Mouse (Mus musculus) megakaryocyte, embryonic 14.5 days (primary cell): ENCODE measurements around the gene Hist2h2ac. TPM values are rescaled to one million over a fixed set of nuclear protein-coding genes. Genes with fewer than 3 reads are reported as not detected.
"Not testable (repeated sequence)": the region's sequence is repeated elsewhere in the genome, so short reads cannot be mapped to it uniquely, and the experiment has no call there.

ENCODE experiments used
- H3K27me3 ChIP-seq: replicated peaks from 2 replicates; pipeline ENCODE3; 2012; ENCODE audit warnings: inconsistent platforms
- H3K36me3 ChIP-seq: replicated peaks from 2 replicates; pipeline ENCODE3; 2012; ENCODE audit warnings: low read length, inconsistent platforms, mixed read lengths
- H3K4me1 ChIP-seq: 2 replicates; pipeline ENCODE4 v1.6.1; 2012; ENCODE audit warnings: inconsistent platforms
- H3K4me3 ChIP-seq: replicated peaks from 2 replicates; pipeline ENCODE3; 2012; ENCODE audit warnings: moderate library complexity, mild to moderate bottlenecking, inconsistent platforms
- H3K9me3 ChIP-seq: 2 replicates; pipeline ENCODE4 v1.6.1; 2012; ENCODE audit warnings: inconsistent platforms
- FLI1 ChIP-seq: IDR thresholded peaks from 2 replicates; pipeline ENCODE4 v1.6.1; 2012; ENCODE audit warnings: low read length, inconsistent platforms, mixed read lengths
- GATA1 ChIP-seq: IDR thresholded peaks from 3 replicates; pipeline ENCODE4 v1.6.1; 2012; ENCODE audit warnings: mixed read lengths, low read length, inconsistent platforms, borderline replicate concordance
- polyA plus RNA-seq: library from polyadenylated mRNA; stranded (reverse); fragments of >175 nt; gene quantifications from 2 replicates; pipeline ENCODE4 v1.2.3, GENCODE M21; 2012; ENCODE audit warnings: low replicate concordance; ENCODE audit not compliant: insufficient read depth

The Hist2h2ac gene
- polyA plus RNA-seq, 1 experiment, result 15.1 TPM

- Histone ChIP-seq H3K4me3 (peak overlapping the region; percentile 77), H3K36me3 (no peaks in the 10 kb centered on the region), H3K9me3 (no peaks in the 10 kb centered on the region), H3K4me1 (peaks cover 84% of the 10 kb centered on the region), H3K27me3 (no peaks in the 10 kb centered on the region)
- TF ChIP-seq GATA1 (no peak), FLI1 (no peak)
Observed at GRCm38 (mm10) chr3:96226695-96227648, 6.3 kb upstream of the Hist2h2ac start.

GRCm38 (mm10) chr3:96225421-96225820 lies 4.7 kb upstream of the Hist2h2ac start:
- Histone ChIP-seq H3K9me3 (no peaks in the 10 kb centered on the region), H3K4me3 (peak overlapping the region; percentile 62), H3K4me1 (peaks cover 78% of the 10 kb centered on the region), H3K36me3 (no peaks in the 10 kb centered on the region), H3K27me3 (no peaks in the 10 kb centered on the region)
- TF ChIP-seq FLI1, result no peak
- no peak for TF ChIP-seq GATA1

- TF ChIP-seq FLI1, result no peak
- TF ChIP-seq GATA1, result no peak
- H3K4me3 ChIP-seq, result peak overlapping the region; percentile 95
Observed at GRCm38 (mm10) chr3:96222774-96223173, 2.1 kb upstream of the Hist2h2ac start.

GRCm38 (mm10) chr3:96221640-96222038 lies 959 bp upstream of the Hist2h2ac start:
- H3K36me3 ChIP-seq, result no peaks in the 10 kb centered on the region
- H3K27me3 ChIP-seq, result no peaks in the 10 kb centered on the region
- no peak for TF ChIP-seq FLI1
- TF ChIP-seq GATA1, result no peak
- no peaks in the 10 kb centered on the region for H3K9me3 ChIP-seq
- H3K4me1 ChIP-seq, result peaks cover 62% of the 10 kb centered on the region
- peak overlapping the region; percentile 95 for H3K4me3 ChIP-seq

More at GRCm38 (mm10) chr3:96222774-96223173, 2.1 kb upstream of the Hist2h2ac start:
- Histone ChIP-seq H3K36me3 (no peaks in the 10 kb centered on the region), H3K27me3 (no peaks in the 10 kb centered on the region), H3K9me3 (no peaks in the 10 kb centered on the region), H3K4me1 (peaks cover 71% of the 10 kb centered on the region)

- H3K4me3 ChIP-seq, result peak overlapping the region; percentile 95
- not testable (repeated sequence) for H3K27me3 ChIP-seq, H3K36me3 ChIP-seq, H3K9me3 ChIP-seq
- H3K4me1 ChIP-seq, result peaks cover 52% of the 10 kb centered on the region
Observed at GRCm38 (mm10) chr3:96220131-96220764, 432 bp downstream of the Hist2h2ac start.

GRCm38 (mm10) chr3:96219661-96220130 lies 984 bp downstream of the Hist2h2ac start, which contains the start of the genes Bola1 and Hist2h2ab:
Gene Bola1 (minus strand): TSS chr3:96219709.
Gene Hist2h2ab (plus strand): TSS chr3:96219865.
- Histone ChIP-seq H3K9me3 (no peaks in the 10 kb centered on the region), H3K27me3 (no peaks in the 10 kb centered on the region), H3K36me3 (no peaks in the 10 kb centered on the region), H3K4me1 (peaks cover 47% of the 10 kb centered on the region), H3K4me3 (peak within 1 kb of the TSS; percentile 95)
- TF ChIP-seq GATA1 (no peak), FLI1 (no peak)

- Histone ChIP-seq H3K4me3 (peak overlapping the region; percentile 92), H3K9me3 (no peaks in the 10 kb centered on the region), H3K4me1 (peaks cover 42% of the 10 kb centered on the region), H3K27me3 (no peaks in the 10 kb centered on the region), H3K36me3 (no peaks in the 10 kb centered on the region)
- TF ChIP-seq FLI1, result no peak
- no peak for TF ChIP-seq GATA1
Observed at GRCm38 (mm10) chr3:96219191-96219641, 1.5 kb downstream of the Hist2h2ac start.

GRCm38 (mm10) chr3:96209242-96209641 lies 11.4 kb downstream of the Hist2h2ac start:
- Histone ChIP-seq H3K27me3 (peaks cover 1% of the 10 kb centered on the region), H3K4me3 (no peak overlapping the region), H3K36me3 (no peaks in the 10 kb centered on the region), H3K9me3 (peaks cover 7% of the 10 kb centered on the region), H3K4me1 (peaks cover 19% of the 10 kb centered on the region)
- TF ChIP-seq GATA1 (no peak), FLI1 (no peak)

GRCm38 (mm10) chr3:96207819-96208218 lies 12.9 kb downstream of the Hist2h2ac start:
- H3K27me3 ChIP-seq, result peaks cover 1% of the 10 kb centered on the region
- TF ChIP-seq GATA1, result no peak
- H3K36me3 ChIP-seq, result no peaks in the 10 kb centered on the region
- H3K9me3 ChIP-seq, result peaks cover 7% of the 10 kb centered on the region
- H3K4me1 ChIP-seq, result peaks cover 19% of the 10 kb centered on the region
- no peak overlapping the region for H3K4me3 ChIP-seq

GRCm38 (mm10) chr3:96199731-96200130 lies 20.9 kb downstream of the Hist2h2ac start:
- peaks cover 42% of the 10 kb centered on the region for H3K4me1 ChIP-seq
- peaks cover 5% of the 10 kb centered on the region; the same call in 1 of the 2 replicates for H3K9me3 ChIP-seq
- no peaks in the 10 kb centered on the region for H3K27me3 ChIP-seq
- H3K36me3 ChIP-seq, result peaks cover 15% of the 10 kb centered on the region
- no peak overlapping the region for H3K4me3 ChIP-seq
- TF ChIP-seq GATA1, result no peak
- no peak for TF ChIP-seq FLI1

GRCm38 (mm10) chr3:96198601-96199251 lies 22.0 kb downstream of the Hist2h2ac start:
- not testable (repeated sequence) for H3K9me3 ChIP-seq, H3K4me3 ChIP-seq, H3K27me3 ChIP-seq
- peaks cover 22% of the 10 kb centered on the region for H3K36me3 ChIP-seq
- peaks cover 46% of the 10 kb centered on the region for H3K4me1 ChIP-seq
